Mouse (Mus musculus): ENCODE measurements around the gene Rhot2. TPM values are rescaled to one million over a fixed set of nuclear protein-coding genes. Genes with fewer than 3 reads are reported as not detected.

Gene Rhot2
- polyA plus RNA-seq, 1 experiment from 2014 or later = 32.7 TPM

GRCm38 (mm10) chr17:25791843-25792527 is 52.7 kb downstream of the Rhot2 start:
- H3K36me3 ChIP-seq (ENCODE audit: control insufficient read depth, insufficient read depth) = no peaks in the 10 kb centered on the region
- H3K4me1 ChIP-seq (ENCODE audit: control insufficient read depth, insufficient read depth, low read length) = peaks cover 27% of the 10 kb centered on the region
- under 1% methylated on average over 45 of the region's 45 CpGs for WGBS
- no peaks in the 10 kb centered on the region for H3K27me3 ChIP-seq (ENCODE audit: control insufficient read depth, insufficient read depth, low read length)
- peak overlapping the region; percentile 96 for H3K4me2 ChIP-seq (ENCODE audit: low read depth, low read length)
- H3K9me3 ChIP-seq (replicated peaks; ENCODE audit: control insufficient read depth, low read length) = no peaks in the 10 kb centered on the region
- ATAC-seq (replicated peaks; ENCODE audit: extremely low read depth, insufficient read depth, low FRiP score) = peak; percentile 59
- peak overlapping the region; percentile 91 for H3K4me3 ChIP-seq (ENCODE audit: low read length)
- H3K27ac ChIP-seq (ENCODE audit: low read length) = peak overlapping the region; percentile 95
- peak overlapping the region; percentile 91 for H3K9ac ChIP-seq (ENCODE audit: low read length)

DNA sequence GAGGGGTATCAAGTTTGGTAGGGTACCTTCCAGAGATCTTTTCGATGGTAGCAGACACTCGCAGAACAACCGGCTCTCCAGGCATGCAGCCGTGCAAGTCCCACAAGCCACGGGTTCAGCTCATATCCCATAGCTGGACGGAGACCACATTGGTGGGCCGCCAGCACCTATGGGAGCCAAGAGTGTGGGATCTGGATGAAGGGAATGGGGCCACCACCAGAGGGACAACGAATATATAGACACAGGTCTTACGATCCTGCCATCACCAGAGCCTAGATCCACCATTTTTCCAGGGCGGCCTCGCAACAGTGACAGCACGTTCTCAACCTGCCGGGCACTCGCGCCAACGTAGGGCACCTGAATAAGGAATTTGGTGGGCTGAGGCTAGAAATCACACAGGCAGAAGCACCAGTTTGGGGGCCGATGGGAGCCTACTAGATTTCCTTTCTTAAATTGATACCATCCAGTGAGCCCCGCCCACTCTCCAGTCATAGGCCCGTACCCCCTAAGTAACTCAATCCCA is 53.3 kb downstream of the Rhot2 start:
- 28% methylated on average over 19 of the region's 19 CpGs for WGBS
- ATAC-seq (replicated peaks; ENCODE audit: extremely low read depth, insufficient read depth, low FRiP score) = no peak
- H3K4me2 ChIP-seq (ENCODE audit: low read depth, low read length) = peak overlapping the region; percentile 96
- no peaks in the 10 kb centered on the region for H3K27me3 ChIP-seq (ENCODE audit: control insufficient read depth, insufficient read depth, low read length)
- H3K4me3 ChIP-seq (ENCODE audit: low read length) = peak overlapping the region; percentile 91
- peaks cover 26% of the 10 kb centered on the region for H3K4me1 ChIP-seq (ENCODE audit: control insufficient read depth, insufficient read depth, low read length)
- no peaks in the 10 kb centered on the region for H3K36me3 ChIP-seq (ENCODE audit: control insufficient read depth, insufficient read depth)
- H3K27ac ChIP-seq (ENCODE audit: low read length) = peak overlapping the region; percentile 95; the same call in 1 of the 2 replicates
- H3K9ac ChIP-seq (ENCODE audit: low read length) = peak overlapping the region; percentile 91
- H3K9me3 ChIP-seq (replicated peaks; ENCODE audit: control insufficient read depth, low read length) = no peaks in the 10 kb centered on the region

Small RNA genes lying within 50 kb of the gene (microRNA-seq; reads per million reads assigned to microRNA genes)
- gene Mir3082 = not detected

Other genes with a start within 250 kb of the Rhot2 start
- gene Gng13, start 127.7 kb downstream of the Rhot2 start, polyA plus RNA-seq (2015; fragmentation: Nextera tagmentation; extraction: Ambion mirVana) = 0.60 and 2.2 TPM in 2 replicates
- 16.7 and 17.2 TPM in 2 replicates for gene Chtf18, start 117.4 kb downstream of the Rhot2 start, polyA plus RNA-seq (2015; fragmentation: Nextera tagmentation; extraction: Ambion mirVana)
- 12.7 and 13.7 TPM in 2 replicates for gene Rpusd1, start 117.2 kb downstream of the Rhot2 start, polyA plus RNA-seq (2015; fragmentation: Nextera tagmentation; extraction: Ambion mirVana)
- gene Mslnl, start 108.8 kb downstream of the Rhot2 start, polyA plus RNA-seq (2015; fragmentation: Nextera tagmentation; extraction: Ambion mirVana) = 0.16 TPM in 2 replicates
- gene Msln, start 90.5 kb downstream of the Rhot2 start, polyA plus RNA-seq (2015; fragmentation: Nextera tagmentation; extraction: Ambion mirVana) = 50.0 and 51.1 TPM in 2 replicates
- 38.3 and 39.7 TPM in 2 replicates for gene Narfl, start 71.1 kb downstream of the Rhot2 start, polyA plus RNA-seq (2015; fragmentation: Nextera tagmentation; extraction: Ambion mirVana)
- 51.4 and 55.2 TPM in 2 replicates for gene Haghl, start 59.2 kb downstream of the Rhot2 start, polyA plus RNA-seq (2015; fragmentation: Nextera tagmentation; extraction: Ambion mirVana)
- gene Ccdc78, start 58.3 kb downstream of the Rhot2 start, polyA plus RNA-seq (2015; fragmentation: Nextera tagmentation; extraction: Ambion mirVana) = 0.53 and 0.80 TPM in 2 replicates
- gene Fam173a, start 52.0 kb downstream of the Rhot2 start, polyA plus RNA-seq (2015; fragmentation: Nextera tagmentation; extraction: Ambion mirVana) = 65.1 and 68.9 TPM in 2 replicates
- gene AC134908.4, start 49.2 kb downstream of the Rhot2 start, polyA plus RNA-seq (2015; fragmentation: Nextera tagmentation; extraction: Ambion mirVana) = 0.26 and 0.54 TPM in 2 replicates
- 25.6 and 26.9 TPM in 2 replicates for gene Metrn, start 47.7 kb downstream of the Rhot2 start, polyA plus RNA-seq (2015; fragmentation: Nextera tagmentation; extraction: Ambion mirVana)
- 0.75 and 0.81 TPM in 2 replicates for gene Fbxl16, start 35.8 kb downstream of the Rhot2 start, polyA plus RNA-seq (2015; fragmentation: Nextera tagmentation; extraction: Ambion mirVana)
- 18.7 and 19.8 TPM in 2 replicates for gene Wdr24, start 21.2 kb downstream of the Rhot2 start, polyA plus RNA-seq (2015; fragmentation: Nextera tagmentation; extraction: Ambion mirVana)
- gene Jmjd8, start 16.0 kb downstream of the Rhot2 start, polyA plus RNA-seq (2015; fragmentation: Nextera tagmentation; extraction: Ambion mirVana) = 35.0 and 36.6 TPM in 2 replicates
- 292 and 304 TPM in 2 replicates for gene Stub1, start 11.4 kb downstream of the Rhot2 start, polyA plus RNA-seq (2015; fragmentation: Nextera tagmentation; extraction: Ambion mirVana)
- 1.6 and 1.7 TPM in 2 replicates for gene Rhbdl1, start 7.6 kb downstream of the Rhot2 start, polyA plus RNA-seq (2015; fragmentation: Nextera tagmentation; extraction: Ambion mirVana)
- gene Gm20683, start 3.1 kb downstream of the Rhot2 start, polyA plus RNA-seq (2015; fragmentation: Nextera tagmentation; extraction: Ambion mirVana) = 2.0 and 2.5 TPM in 2 replicates
- 13.1 and 15.0 TPM in 2 replicates for gene Wdr90, start 16.6 kb upstream of the Rhot2 start, polyA plus RNA-seq (2015; fragmentation: Nextera tagmentation; extraction: Ambion mirVana)
- gene Mcrip2, start 23.9 kb upstream of the Rhot2 start, polyA plus RNA-seq (2015; fragmentation: Nextera tagmentation; extraction: Ambion mirVana) = 225 and 234 TPM in 2 replicates
- 35.1 and 37.1 TPM in 2 replicates for gene Mettl26, start 30.2 kb upstream of the Rhot2 start, polyA plus RNA-seq (2015; fragmentation: Nextera tagmentation; extraction: Ambion mirVana)
- gene Wfikkn1, start 36.0 kb upstream of the Rhot2 start, polyA plus RNA-seq (2015; fragmentation: Nextera tagmentation; extraction: Ambion mirVana) = 0.30 and 0.41 TPM in 2 replicates
- gene Rab40c, start 74.9 kb upstream of the Rhot2 start, polyA plus RNA-seq (2015; fragmentation: Nextera tagmentation; extraction: Ambion mirVana) = 14.5 and 18.7 TPM in 2 replicates
- gene Pigq, start 100.1 kb upstream of the Rhot2 start, polyA plus RNA-seq (2015; fragmentation: Nextera tagmentation; extraction: Ambion mirVana) = 59.3 and 66.0 TPM in 2 replicates
- 0.06 and 0.11 TPM in 2 replicates for gene Nhlrc4, start 100.1 kb upstream of the Rhot2 start, polyA plus RNA-seq (2015; fragmentation: Nextera tagmentation; extraction: Ambion mirVana)
- gene A930017K11Rik, start 107.7 kb upstream of the Rhot2 start, polyA plus RNA-seq (2015; fragmentation: Nextera tagmentation; extraction: Ambion mirVana) = 0.11 TPM in 1 of 2 replicates, not detected in the other
- 12.0 and 14.5 TPM in 2 replicates for gene Capn15, start 140.9 kb upstream of the Rhot2 start, polyA plus RNA-seq (2015; fragmentation: Nextera tagmentation; extraction: Ambion mirVana)
- 8.2 and 13.6 TPM in 2 replicates for gene Rab11fip3, start 224.7 kb upstream of the Rhot2 start, polyA plus RNA-seq (2015; fragmentation: Nextera tagmentation; extraction: Ambion mirVana)
- gene Decr2, start 245.5 kb upstream of the Rhot2 start, polyA plus RNA-seq (2015; fragmentation: Nextera tagmentation; extraction: Ambion mirVana) = 40.1 and 40.8 TPM in 2 replicates